Mouse (Mus musculus): ENCODE measurements around the gene Irak3.

Gene Irak3

GRCm38 (mm10) chr10:120202467-120203250, 729 bp upstream of the Irak3 start:
- no peak for DNase-seq

DNA sequence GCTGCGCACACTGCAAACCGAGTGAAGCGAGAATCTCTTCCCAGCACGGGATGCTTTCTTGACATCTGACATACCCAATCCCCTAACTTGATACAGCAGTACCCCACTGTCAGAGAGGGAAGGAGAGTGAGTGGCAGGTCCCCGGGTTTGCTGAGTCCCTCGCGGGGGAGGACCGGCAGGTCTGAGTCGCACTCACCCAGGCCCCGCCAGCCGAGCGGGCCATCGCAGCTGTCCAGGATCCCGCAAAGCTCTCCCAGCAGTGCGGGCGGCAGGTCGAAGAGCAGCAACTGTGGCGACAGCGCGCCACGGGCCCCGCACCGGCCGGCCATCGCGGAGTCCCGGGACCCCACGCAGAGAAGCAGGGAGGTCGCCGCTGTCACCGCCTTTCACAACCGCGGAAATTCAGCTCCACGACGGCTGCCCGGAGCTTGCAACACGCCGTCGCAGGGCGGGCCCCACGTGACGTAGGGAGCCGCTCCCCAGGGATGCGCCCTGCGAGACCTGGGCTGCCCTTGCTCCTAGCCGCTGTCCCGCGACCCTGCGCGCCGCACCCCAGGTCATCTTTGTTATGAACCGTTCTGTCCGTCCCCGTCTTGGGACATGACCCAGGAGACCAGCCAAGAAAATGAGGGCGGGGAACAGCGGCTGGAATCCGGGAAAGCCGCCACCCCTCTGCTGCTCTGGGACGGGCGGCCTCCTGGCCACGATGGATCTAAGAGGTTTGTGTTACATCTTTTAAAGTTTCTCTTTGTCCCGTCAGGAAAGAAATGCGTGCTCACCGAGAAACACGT, 604 bp downstream of the Irak3 start, which contains the start of gene Tmbim4:
Gene Tmbim4, plus strand, starts transcription at position 460 of the 791 bp plus-strand sequence.
- peak; percentile 78 to 87 for DNase-seq

- no peak for DNase-seq
Measured at GRCm38 (mm10) chr10:120197061-120197835, 4.7 kb downstream of the Irak3 start.

DNA sequence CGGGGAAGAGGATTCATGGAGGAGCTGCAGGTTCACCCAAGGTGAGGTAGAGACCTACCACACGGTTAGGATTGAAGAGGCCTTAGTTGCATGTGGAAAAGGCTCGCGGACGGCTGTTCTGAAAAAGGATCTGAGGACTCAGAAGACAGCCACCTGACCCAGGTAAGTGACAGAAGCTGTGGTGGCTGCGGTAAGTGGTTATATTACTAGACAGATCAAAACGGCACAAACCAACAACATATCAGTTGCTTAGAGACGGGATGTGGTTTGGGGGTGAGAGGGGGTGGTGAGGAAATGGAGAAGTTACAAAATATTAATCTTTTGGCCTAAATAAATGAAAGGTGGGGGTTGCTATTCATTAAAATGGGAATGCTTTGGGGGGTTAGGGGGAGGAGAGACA, 8.7 kb downstream of the Irak3 start:
- DNase-seq = no peak

DNA sequence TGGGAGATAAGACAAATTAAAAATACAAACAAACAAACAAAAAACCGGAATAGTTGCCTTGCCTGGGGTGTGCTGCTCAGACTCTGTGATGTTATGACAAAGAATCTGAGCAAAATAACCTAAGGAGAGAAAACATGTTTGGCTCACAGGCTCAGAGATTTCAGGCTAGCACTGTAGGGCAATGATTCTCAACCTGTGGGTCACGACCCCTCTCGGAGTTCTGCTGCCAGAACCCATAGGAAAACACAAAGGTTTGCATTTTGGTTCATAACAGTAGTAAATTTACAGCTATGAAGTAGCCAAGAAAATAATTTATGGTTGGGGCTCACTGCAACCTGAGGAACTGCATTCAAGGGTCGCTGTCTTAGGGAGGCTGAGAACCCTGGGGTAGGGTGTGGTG, 9.7 kb downstream of the Irak3 start:
- no peak for DNase-seq

GRCm38 (mm10) chr10:120191165-120191564, 10.8 kb downstream of the Irak3 start:
- DNase-seq = no peak

DNA sequence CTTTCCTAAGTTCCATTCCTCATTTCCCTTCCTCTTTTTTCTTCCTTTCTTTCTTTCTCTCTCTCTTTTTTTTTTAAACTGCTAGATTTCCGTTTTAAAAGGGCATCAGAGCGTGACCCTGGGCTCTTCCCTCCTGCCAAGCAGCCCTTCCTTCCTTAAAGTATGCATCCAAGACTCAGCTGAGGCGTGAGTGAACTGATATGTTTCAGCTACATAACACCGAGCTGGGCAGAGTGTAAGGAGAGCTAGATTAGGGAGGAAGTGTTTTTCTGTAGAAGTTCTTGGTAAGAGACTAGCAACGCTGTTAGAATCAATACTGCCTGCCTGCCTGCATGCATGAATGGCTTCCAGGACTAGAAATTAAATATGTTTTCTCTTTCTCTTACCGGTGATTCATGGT, 12.1 kb downstream of the Irak3 start:
- DNase-seq = no peak

- DNase-seq = no peak
Measured at GRCm38 (mm10) chr10:120189276-120189675, 12.7 kb downstream of the Irak3 start.

- no peak for DNase-seq
Measured at GRCm38 (mm10) chr10:120188513-120188912, 13.4 kb downstream of the Irak3 start.

DNA sequence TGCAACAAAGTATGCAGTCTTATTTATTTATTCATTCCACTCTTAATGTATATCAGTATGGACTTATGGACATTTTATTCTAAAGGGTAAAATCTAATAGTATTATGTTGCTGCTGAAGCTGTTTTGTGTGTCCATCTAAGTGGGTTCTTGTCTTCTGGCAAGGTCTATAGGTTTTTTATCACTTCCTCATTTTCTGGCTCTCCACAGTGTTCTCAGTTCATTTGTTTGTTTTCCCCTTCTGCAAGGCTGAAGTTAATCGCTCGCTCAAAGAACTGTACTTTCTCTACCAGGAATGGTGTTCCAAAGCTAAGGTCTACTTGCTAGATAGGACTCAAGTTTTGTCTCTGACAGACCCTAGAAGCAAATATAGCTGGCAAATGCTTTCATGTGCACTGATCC, 18.6 kb downstream of the Irak3 start:
- DNase-seq = no peak

DNA sequence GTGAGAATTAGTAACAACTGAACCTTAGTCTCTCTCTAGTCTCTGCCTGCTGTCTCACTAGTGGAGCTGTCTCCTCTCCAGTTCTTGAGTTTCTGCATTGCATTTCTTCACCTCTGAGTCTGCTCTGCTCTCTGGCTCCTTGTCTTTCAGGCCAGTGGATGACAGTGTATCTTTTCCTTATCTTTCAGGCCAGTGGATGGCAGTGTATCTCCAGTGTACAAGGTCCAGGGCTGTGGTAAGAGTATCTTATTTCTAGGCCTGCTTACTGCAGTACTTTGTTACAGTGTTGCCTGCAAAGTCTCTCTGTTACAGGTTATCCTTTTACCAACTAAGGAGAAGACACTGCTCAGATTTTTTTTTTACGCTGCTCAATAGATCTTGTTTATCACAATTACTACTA, 19.0 kb downstream of the Irak3 start:
- peak in 1 of 2 experiments; percentile 46 for DNase-seq

- DNase-seq = no peak
Measured at GRCm38 (mm10) chr10:120174192-120174705, 27.7 kb downstream of the Irak3 start.

- DNase-seq = no peak
Measured at GRCm38 (mm10) chr10:120171340-120171739, 30.6 kb downstream of the Irak3 start.

DNA sequence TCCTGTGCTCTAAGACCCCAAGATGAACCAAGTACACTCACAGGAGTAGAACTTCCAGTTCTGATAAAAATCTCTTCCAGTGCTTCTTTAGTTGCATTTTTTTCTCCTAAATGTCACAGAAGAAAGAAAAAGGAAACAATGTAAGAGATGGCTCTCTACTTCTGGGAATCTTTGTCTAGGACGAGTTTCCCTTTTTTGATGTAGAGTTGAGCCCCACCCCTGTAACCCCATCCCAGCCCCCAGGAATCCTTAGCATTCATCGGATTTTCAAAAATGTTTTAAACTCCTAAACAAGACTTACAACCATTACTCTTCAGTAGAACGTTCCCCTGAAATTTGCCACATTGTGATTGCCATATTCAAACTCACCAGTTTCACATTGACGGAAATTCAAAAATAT, 31.7 kb downstream of the Irak3 start:
- no peak for DNase-seq

GRCm38 (mm10) chr10:120169841-120170240, 32.1 kb downstream of the Irak3 start:
- DNase-seq = no peak

DNA sequence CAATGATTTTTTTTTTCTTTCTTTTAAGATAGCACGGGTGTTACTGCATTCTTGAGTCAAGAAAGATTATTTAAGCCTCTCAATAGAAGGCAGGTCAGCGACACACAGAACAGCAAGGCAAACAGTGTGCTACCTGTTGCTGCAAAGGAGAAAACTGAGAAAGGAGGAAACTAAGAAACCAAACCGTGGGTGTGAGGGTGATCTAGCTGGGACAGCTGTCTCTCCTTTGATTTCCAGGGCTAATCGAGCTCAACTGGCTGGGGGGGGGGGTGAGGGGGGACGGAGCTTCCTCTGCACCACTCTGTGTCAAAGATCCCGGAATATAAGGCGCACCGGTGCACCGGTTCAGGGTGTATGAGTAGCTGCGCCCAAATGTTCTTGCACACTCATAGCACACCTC, 32.9 kb downstream of the Irak3 start:
- DNase-seq = no peak

- no peak for DNase-seq
Measured at GRCm38 (mm10) chr10:120168070-120168469, 33.9 kb downstream of the Irak3 start.

GRCm38 (mm10) chr10:120165793-120166503, 36.0 kb downstream of the Irak3 start:
- DNase-seq = no peak

GRCm38 (mm10) chr10:120164931-120165792, 36.8 kb downstream of the Irak3 start:
- DNase-seq = peak in 1 of 2 experiments; percentile 35

GRCm38 (mm10) chr10:120163490-120163889, 38.4 kb downstream of the Irak3 start:
- no peak for DNase-seq

DNA sequence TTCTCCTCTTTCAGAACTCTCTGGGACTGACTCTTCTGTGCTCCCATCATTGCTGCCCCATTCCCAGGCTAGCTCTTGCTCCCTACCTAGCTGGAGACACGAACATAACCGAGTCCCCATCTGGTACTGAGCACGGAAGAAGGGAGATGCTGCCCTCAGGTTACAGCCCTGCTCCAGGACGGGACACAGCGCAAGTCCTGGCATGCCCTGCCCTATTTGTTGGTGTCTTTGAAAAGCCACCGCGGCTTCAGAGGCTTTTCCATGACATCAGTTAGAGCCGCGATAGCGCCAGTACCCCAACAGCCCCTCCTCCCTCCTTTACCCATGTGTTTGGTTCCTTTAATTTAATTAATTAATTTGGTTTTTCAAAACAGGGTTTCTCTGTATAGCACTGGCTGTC, 39.1 kb downstream of the Irak3 start:
- no peak for DNase-seq
